Mouse (Mus musculus) liver (tissue): ENCODE measurements at regions not wholly inside any gene's neighbourhood (a gene's known extent, or its start where the extent isn't known, plus 50 kb on each side); places are given as distances from the start of the nearest gene placed in this dataset.

Experiments
- DNase-seq: peaks from one replicate; pipeline ENCODE4 v3.0.0-alpha.2; 2020; ENCODE audit warnings: mixed read lengths

- DNase-seq, result no peak
These were observed 223.7 kb upstream of the Vstm2b start for GRCm38 (mm10) chr7:40674397-40674796.

GRCm38 (mm10) chr7:40677601-40678000 lies 220.5 kb upstream of the Vstm2b start:
- DNase-seq, result no peak

GRCm38 (mm10) chr7:40680567-40680966 lies 217.6 kb upstream of the Vstm2b start:
- DNase-seq, result no peak

- DNase-seq, result no peak
These were observed 217.1 kb upstream of the Vstm2b start for GRCm38 (mm10) chr7:40680993-40681392.

GRCm38 (mm10) chr7:40683176-40683575 lies 215.0 kb upstream of the Vstm2b start:
- no peak for DNase-seq

GRCm38 (mm10) chr7:40683641-40684040 lies 214.5 kb upstream of the Vstm2b start:
- no peak for DNase-seq

GRCm38 (mm10) chr7:40687005-40687404 lies 211.1 kb upstream of the Vstm2b start:
- no peak for DNase-seq

GRCm38 (mm10) chr7:40688546-40688945 lies 209.6 kb upstream of the Vstm2b start:
- DNase-seq, result no peak

GRCm38 (mm10) chr7:40693755-40694154 lies 204.4 kb upstream of the Vstm2b start:
- no peak for DNase-seq

- no peak for DNase-seq
These were observed 200.6 kb upstream of the Vstm2b start for GRCm38 (mm10) chr7:40697551-40697950.

GRCm38 (mm10) chr7:40698309-40698708 lies 199.8 kb upstream of the Vstm2b start:
- no peak for DNase-seq

- DNase-seq, result no peak
These were observed 198.5 kb upstream of the Vstm2b start for GRCm38 (mm10) chr7:40699633-40700032.

- no peak for DNase-seq
These were observed 197.5 kb upstream of the Vstm2b start for GRCm38 (mm10) chr7:40700656-40701055.

GRCm38 (mm10) chr7:40702191-40703045 lies 195.7 kb upstream of the Vstm2b start:
- DNase-seq, result no peak

- DNase-seq, result no peak
These were observed 189.9 kb upstream of the Vstm2b start for GRCm38 (mm10) chr7:40708231-40708630.

GRCm38 (mm10) chr7:40717991-40718390 lies 180.1 kb upstream of the Vstm2b start:
- DNase-seq, result no peak

GRCm38 (mm10) chr7:40736971-40737468 lies 161.1 kb upstream of the Vstm2b start:
- no peak for DNase-seq

- no peak for DNase-seq
These were observed 160.6 kb upstream of the Vstm2b start for GRCm38 (mm10) chr7:40737496-40737895.

- no peak for DNase-seq
These were observed 160.0 kb upstream of the Vstm2b start for GRCm38 (mm10) chr7:40738174-40738573.

GRCm38 (mm10) chr7:40742553-40743151 lies 155.5 kb upstream of the Vstm2b start:
- no peak for DNase-seq

- DNase-seq, result no peak
These were observed 146.3 kb upstream of the Vstm2b start for GRCm38 (mm10) chr7:40751779-40752178.

GRCm38 (mm10) chr7:40752195-40752594 lies 145.9 kb upstream of the Vstm2b start:
- no peak for DNase-seq

- no peak for DNase-seq
These were observed 144.6 kb upstream of the Vstm2b start for GRCm38 (mm10) chr7:40753490-40753889.

GRCm38 (mm10) chr7:40762520-40762919 lies 135.6 kb upstream of the Vstm2b start:
- DNase-seq, result peak; percentile 4
